Mouse (Mus musculus) lung, postnatal 4 days (tissue): ENCODE data around the gene Mga.

ENCODE experiments used
- DNase-seq, 2 experiments: peaks; one replicate each; pipeline ENCODE4 v3.0.0; 2021

Gene Mga

GRCm38 (mm10) chr2:119897090-119897732, at the start of gene Mga:
TSS of gene Mga (plus strand) at chr2:119897228.
- peak; percentile 97 to 98 for DNase-seq

GRCm38 (mm10) chr2:119853811-119854210, 43.2 kb upstream of the Mga start:
- no peak for DNase-seq

GRCm38 (mm10) chr2:119855310-119855850, 41.6 kb upstream of the Mga start:
- no peak for DNase-seq

- DNase-seq: no peak
These were observed 39.7 kb upstream of the Mga start for GRCm38 (mm10) chr2:119857341-119857740.

GRCm38 (mm10) chr2:119864484-119864883, 32.5 kb upstream of the Mga start:
- no peak for DNase-seq

GRCm38 (mm10) chr2:119872371-119873104, 24.5 kb upstream of the Mga start:
- DNase-seq: peak; percentile 63 to 80

- DNase-seq: peak; percentile 85 to 92
These were observed 23.9 kb upstream of the Mga start for GRCm38 (mm10) chr2:119873105-119873464.

GRCm38 (mm10) chr2:119875981-119876380, 21.0 kb upstream of the Mga start:
- DNase-seq: no peak

- no peak for DNase-seq
These were observed 9.8 kb upstream of the Mga start for GRCm38 (mm10) chr2:119887201-119887600.

GRCm38 (mm10) chr2:119896553-119897089, 407 bp upstream of the Mga start:
- DNase-seq: no peak

- peak; percentile 70 to 82 for DNase-seq
These were observed 1.1 kb downstream of the Mga start for GRCm38 (mm10) chr2:119898141-119898594.

GRCm38 (mm10) chr2:119916007-119916406, 19.0 kb downstream of the Mga start:
- DNase-seq: no peak

- no peak for DNase-seq
These were observed 20.8 kb downstream of the Mga start for GRCm38 (mm10) chr2:119917631-119918369.

GRCm38 (mm10) chr2:119970571-119970970, 73.5 kb downstream of the Mga start:
- peak in 1 of 2 experiments; percentile 67 for DNase-seq

GRCm38 (mm10) chr2:119971316-119971715, 74.3 kb downstream of the Mga start:
- peak in 1 of 2 experiments; percentile 3 for DNase-seq

- peak; percentile 97 for DNase-seq
These were observed 75.0 kb downstream of the Mga start for GRCm38 (mm10) chr2:119971837-119972536.

GRCm38 (mm10) chr2:119972537-119972879, 75.5 kb downstream of the Mga start, which contains the start of gene Mapkbp1:
TSS of gene Mapkbp1 (plus strand) at chr2:119972699.
- no peak for DNase-seq

- no peak for DNase-seq
These were observed 83.4 kb downstream of the Mga start for GRCm38 (mm10) chr2:119980343-119980986.

- DNase-seq: no peak
These were observed 84.6 kb downstream of the Mga start for GRCm38 (mm10) chr2:119981631-119982030.

GRCm38 (mm10) chr2:119985871-119986270, 88.8 kb downstream of the Mga start:
- DNase-seq: peak; percentile 56 to 79

- peak in 1 of 2 experiments; percentile 22 for DNase-seq
These were observed 89.3 kb downstream of the Mga start for GRCm38 (mm10) chr2:119986369-119986768.

GRCm38 (mm10) chr2:119987441-119987840, 90.4 kb downstream of the Mga start:
- DNase-seq: no peak
